Mouse (Mus musculus) frontal cortex, postnatal 14 days (tissue): ENCODE measurements around the gene Bsg.
"Not testable (repeated sequence)": the region's sequence is repeated elsewhere in the genome, so short reads cannot be mapped to it uniquely, and the experiment has no call there.

Experiments
- DNase-seq, 2 experiments: peaks; one replicate each; pipeline ENCODE4 v3.0.0; 2022; ENCODE audit warnings: low spot score in 2 of 2

Gene Bsg

GRCm38 (mm10) chr10:79682551-79682915 lies 21.8 kb upstream of the Bsg start:
- DNase-seq: no peak

GRCm38 (mm10) chr10:79682916-79683582 lies 21.2 kb upstream of the Bsg start:
- DNase-seq: peak in 1 of 2 experiments; percentile 56

GRCm38 (mm10) chr10:79683726-79684640 lies 20.3 kb upstream of the Bsg start:
- DNase-seq: no peak

GRCm38 (mm10) chr10:79684770-79685600 lies 19.3 kb upstream of the Bsg start:
- no peak for DNase-seq

GRCm38 (mm10) chr10:79686219-79686618 lies 18.1 kb upstream of the Bsg start:
- no peak for DNase-seq

GRCm38 (mm10) chr10:79686691-79687090 lies 17.6 kb upstream of the Bsg start:
- no peak for DNase-seq

GRCm38 (mm10) chr10:79687513-79687912 lies 16.8 kb upstream of the Bsg start:
- DNase-seq: no peak

- no peak for DNase-seq
Observed at GRCm38 (mm10) chr10:79688720-79689119, 15.6 kb upstream of the Bsg start, which contains the start of gene Gzmm. Gzmm (plus strand) TSS chr10:79689020.

- DNase-seq: no peak
Observed at GRCm38 (mm10) chr10:79689178-79689577, 15.1 kb upstream of the Bsg start.

GRCm38 (mm10) chr10:79691986-79692548 lies 12.2 kb upstream of the Bsg start:
- DNase-seq: no peak

GRCm38 (mm10) chr10:79693580-79694378 lies 10.5 kb upstream of the Bsg start:
- DNase-seq: no peak

GRCm38 (mm10) chr10:79694379-79694655 lies 10.0 kb upstream of the Bsg start:
- DNase-seq: no peak

- DNase-seq: peak in 1 of 2 experiments; percentile 48
Observed at GRCm38 (mm10) chr10:79695231-79696128, 8.8 kb upstream of the Bsg start.

- no peak for DNase-seq
Observed at GRCm38 (mm10) chr10:79696129-79696651, 8.1 kb upstream of the Bsg start.

- no peak for DNase-seq
Observed at GRCm38 (mm10) chr10:79697916-79698315, 6.4 kb upstream of the Bsg start.

- DNase-seq: no peak
Observed at GRCm38 (mm10) chr10:79698459-79698858, 5.8 kb upstream of the Bsg start.

- DNase-seq: no peak
Observed at GRCm38 (mm10) chr10:79700676-79701075, 3.6 kb upstream of the Bsg start.

GRCm38 (mm10) chr10:79701443-79702129 lies 2.7 kb upstream of the Bsg start:
- no peak for DNase-seq

- DNase-seq: not testable (repeated sequence)
Observed at GRCm38 (mm10) chr10:79702970-79703369, 1.3 kb upstream of the Bsg start.
